In genomic region chr9:22702065-22702611, GRCm38 (mm10) we compare ENCODE assay signal across 17 mouse cellular contexts.
DNase-seq lines count a peak whose midpoint lies in the region; TF ChIP-seq lines count a peak whose summit lies in the region.
"Had no signal": no experiment of that assay in that cellular context is flagged by ENCODE, and none has a peak within 500 bp of the region (broad histone marks: within the 10 kb centered on the region; RNA-seq: fewer than 3 reads in every experiment).

No protein-coding gene starts in this region.

- intact Hi-C loops in left cerebral cortex, postnatal 25 days (cut with DNase I): loop anchor here (10.0 kb wide), 1 partner anchor 147 kb away; no protein-coding TSS in a partner anchor
- intact Hi-C loops in heart, adult 2 months (cut with DNase I): loop anchor here (10.0 kb wide), 1 partner anchor 513 kb away; no protein-coding TSS in a partner anchor

- no peaks in the 10 kb centered on the region for H3K9me3 ChIP-seq in MEL (replicated peaks; ENCODE audit: insufficient read depth, low read length)
- H3K9me3 ChIP-seq: embryonic facial prominence, embryonic 12.5 days; forebrain, embryonic 13.5 days; forebrain, embryonic 15.5 days had no signal

- H3K36me3 ChIP-seq in MEL (ENCODE audit: control insufficient read depth in 1 of 2, insufficient read depth in 2 of 2, low read length in 2 of 2): peaks cover 0 to 16% of the 10 kb centered on the region in 2 experiments; a peak in 2 of 4 replicates
- H3K36me3 ChIP-seq in heart, adult 2 months (ENCODE audit: control insufficient read depth, insufficient read depth, low read length): no peaks in the 10 kb centered on the region
- H3K36me3 ChIP-seq: embryonic facial prominence, embryonic 12.5 days; forebrain, embryonic 15.5 days had no signal

- no peaks in the 10 kb centered on the region for H3K27me3 ChIP-seq in MEL (ENCODE audit: control insufficient read depth in 1 of 2, insufficient read depth in 2 of 2, low read length in 2 of 2)
- H3K27me3 ChIP-seq in heart, adult 2 months (ENCODE audit: control insufficient read depth, insufficient read depth, low read length): no peaks in the 10 kb centered on the region
- H3K27me3 ChIP-seq: embryonic facial prominence, embryonic 12.5 days; forebrain, embryonic 13.5 days; forebrain, embryonic 15.5 days had no signal

- no peak; the same call in none of the 2 replicates for TF ChIP-seq RAD21 in MEL (IDR thresholded peaks at IDR 0.05; ENCODE audit: low read depth, low read length)

- H3K4me1 ChIP-seq in MEL (ENCODE audit: control insufficient read depth in 1 of 2, insufficient read depth in 2 of 2, low read length in 2 of 2): peaks cover 13 to 15% of the 10 kb centered on the region in 2 experiments
- H3K4me1 ChIP-seq in heart, adult 2 months (ENCODE audit: control insufficient read depth, insufficient read depth, low read length): no peaks in the 10 kb centered on the region

- H3K9ac ChIP-seq in MEL (ENCODE audit: control insufficient read depth, low read depth, low read length, poor library complexity, severe bottlenecking): no peak overlapping the region
- no peak overlapping the region for H3K9ac ChIP-seq in heart, adult 2 months (ENCODE audit: low read depth, low read length)
- H3K9ac ChIP-seq: embryonic facial prominence, embryonic 12.5 days; forebrain, embryonic 13.5 days; forebrain, embryonic 15.5 days had no signal

- H3K27ac ChIP-seq in MEL (ENCODE audit: control insufficient read depth, low read depth, low read length): peak overlapping the region; percentile 59
- H3K27ac ChIP-seq in heart, adult 2 months: no peak overlapping the region
- H3K27ac ChIP-seq: embryonic facial prominence, embryonic 10.5 days; embryonic facial prominence, embryonic 12.5 days; forebrain, embryonic 13.5 days; forebrain, embryonic 15.5 days had no signal

- DNase-seq in left cerebral cortex, postnatal 25 days (ENCODE audit: low spot score in 2 of 2): peak; percentile 16 to 62
- no peak for DNase-seq in left cerebral cortex, adult 11 months (ENCODE audit: low spot score)
- DNase-seq in MEL (ENCODE audit: low read depth, low spot score) (peak; percentile 87), MEL-GATA-1-ER (ENCODE audit: extremely low read depth, low read depth) (peak; percentile 52)
- no peak for DNase-seq in gastrocnemius, postnatal 25 days
- DNase-seq in heart, adult 2 months: no peak
- DNase-seq: adrenal gland, adult 2 months; adrenal gland, postnatal 10 days; adrenal gland, postnatal 25 days; cerebellum, adult 11-12 months; cerebellum, adult 9-10 months; cerebellum, postnatal 10 days; cerebellum, postnatal 25 days had no signal

- no peak; a peak in 1 of 6 replicates for TF ChIP-seq CTCF in MEL (IDR thresholded peaks at IDR 0.05 in 2 of 3, conservative IDR thresholded peaks at IDR 0.05 in 1 of 3; ENCODE audit: control insufficient read depth in 1 of 3, insufficient read depth in 1 of 3, low read depth in 2 of 3, low read length in 3 of 3, poor library complexity in 1 of 3, severe bottlenecking in 1 of 3)
- TF ChIP-seq CTCF in heart, adult 2 months (IDR thresholded peaks at IDR 0.05): no peak

- peak overlapping the region; percentile 1 to 5; a peak in 2 of 4 replicates for H3K4me3 ChIP-seq in MEL (ENCODE audit: control insufficient read depth in 1 of 2, insufficient read depth in 1 of 2, low read depth in 2 of 2, low read length in 2 of 2)
- no peak overlapping the region for H3K4me3 ChIP-seq in heart, adult 2 months
- H3K4me3 ChIP-seq: embryonic facial prominence, embryonic 10.5 days; embryonic facial prominence, embryonic 12.5 days; forebrain, embryonic 13.5 days; forebrain, embryonic 15.5 days had no signal

- WGBS in heart, adult 2 months: 68% methylated on average over 1 of the region's 1 CpGs

- no peaks in the 10 kb centered on the region for H3K79me2 ChIP-seq in MEL (ENCODE audit: control insufficient read depth, insufficient read depth, low read length, poor library complexity)
- no peaks in the 10 kb centered on the region for H3K79me2 ChIP-seq in heart, adult 2 months (replicated peaks; ENCODE audit: control insufficient read depth, insufficient read depth, low read length)

- TF ChIP-seq POLR2A in MEL (IDR thresholded peaks at IDR 0.05; ENCODE audit: control insufficient read depth in 1 of 2, insufficient read depth in 1 of 2, low read depth in 1 of 2, low read length in 2 of 2, poor library complexity in 1 of 2): no peak
- no peak for TF ChIP-seq POLR2A in heart, adult 2 months (IDR thresholded peaks at IDR 0.05; ENCODE audit: insufficient read depth, low read depth, low read length)

- peak; percentile 95 to 100 for TF ChIP-seq EP300 in MEL (IDR thresholded peaks at IDR 0.05; ENCODE audit: low read depth in 1 of 2, low read length in 2 of 2)
- no peak for TF ChIP-seq EP300 in heart, adult 2 months (IDR thresholded peaks at IDR 0.05; ENCODE audit: insufficient read depth, low read depth, low read length)

TF ChIP-seq in MEL, 35 proteins besides CTCF, POLR2A, EP300 and RAD21:
- TF ChIP-seq RCOR1 (IDR thresholded peaks at IDR 0.05; ENCODE audit: low read depth, low read length) (peak; percentile 99), GATA1 (IDR thresholded peaks at IDR 0.05; ENCODE audit: low read depth, low read length) (peak; percentile 100), ELF1 (IDR thresholded peaks at IDR 0.05; ENCODE audit: low read depth, low read length) (peak; percentile 79), CHD2 (IDR thresholded peaks at IDR 0.05; ENCODE audit: low read length) (peak; percentile 60; the same call in 1 of the 2 replicates), ZNF384 (IDR thresholded peaks at IDR 0.05; ENCODE audit: low read depth, low read length) (peak; percentile 9; the same call in 1 of the 2 replicates), KAT2A (conservative IDR thresholded peaks at IDR 0.05; ENCODE audit: low read depth, low read length) (0 out of 2 replicates have a peak, but pooled peaks have one; percentile 32), MAZ (IDR thresholded peaks at IDR 0.05; ENCODE audit: low read depth, low read length) (0 out of 2 replicates have a peak, but pooled peaks have one; percentile 77), CHD1 (IDR thresholded peaks at IDR 0.05; ENCODE audit: low read depth, low read length) (no peak), MYC (IDR thresholded peaks at IDR 0.05; ENCODE audit: low read depth, low read length) (peak; percentile 66; the same call in 1 of the 2 replicates), MAFK (IDR thresholded peaks at IDR 0.05; ENCODE audit: borderline replicate concordance, low read depth, low read length) (peak; percentile 57; the same call in 1 of the 2 replicates), POLR2AphosphoS2 (IDR thresholded peaks at IDR 0.05; ENCODE audit: low read length) (no peak), TCF12 (IDR thresholded peaks at IDR 0.05; ENCODE audit: low read depth, low read length) (peak; percentile 97), MAX (IDR thresholded peaks at IDR 0.05; ENCODE audit: low read length) (peak; percentile 47), ETS1 (IDR thresholded peaks at IDR 0.05; ENCODE audit: low read depth, low read length) (peak; percentile 87), SIN3A (IDR thresholded peaks at IDR 0.05; ENCODE audit: low read length) (peak; percentile 76; the same call in 1 of the 2 replicates), MXI1 (IDR thresholded peaks at IDR 0.05; ENCODE audit: low read depth, low read length) (peak; percentile 40; the same call in 1 of the 2 replicates), E2F4 (IDR thresholded peaks at IDR 0.05; ENCODE audit: borderline replicate concordance, low read depth, low read length) (no peak), ZKSCAN1 (IDR thresholded peaks at IDR 0.05; ENCODE audit: low read depth, low read length) (no peak), HCFC1 (IDR thresholded peaks at IDR 0.05; ENCODE audit: low read depth, low read length) (no peak), MEF2A (IDR thresholded peaks at IDR 0.05; ENCODE audit: extremely low read depth, insufficient replicate concordance, low read depth, low read length, poor library complexity, severe bottlenecking) (0 out of 2 replicates have a peak, but pooled peaks have one; percentile 19), POLR2AphosphoS5 (IDR thresholded peaks at IDR 0.05; ENCODE audit: borderline replicate concordance, low read depth, low read length) (no peak), SMC3 (IDR thresholded peaks at IDR 0.05; ENCODE audit: low read depth, low read length) (no peak; the same call in 1 of the 2 replicates), TAL1 (IDR thresholded peaks at IDR 0.05; ENCODE audit: low read length) (0 out of 2 replicates have a peak, but pooled peaks have one; percentile 17), JUND (IDR thresholded peaks at IDR 0.05; ENCODE audit: low read depth, low read length) (peak; percentile 73; the same call in 1 of the 2 replicates)

Comparison
In these comparisons a context has a peak if more than half of its experiments do, and no peak if none do; other contexts are left out.
1. DNase-seq: peak in left cerebral cortex, postnatal 25 days (2 of 2), MEL (single experiment) and MEL-GATA-1-ER (single experiment); none in left cerebral cortex, adult 11 months (single experiment), gastrocnemius, postnatal 25 days (single experiment) and heart, adult 2 months (0 of 2).